Mouse (Mus musculus) cerebellum, adult (tissue): ENCODE results near the gene Tnfaip2.
A peak's percentile ranks its signal among the peaks of the same experiment; 100 is the strongest.

ENCODE experiments used
- ATAC-seq: cut with Nextera tagmentation; 2 replicates; pipeline ENCODE4 v1.9.2; 2017; ENCODE audit warnings: mild to moderate bottlenecking, moderate library complexity, mixed read lengths; ENCODE audit not compliant: insufficient number of reproducible peaks, low FRiP score, low TSS enrichment

Tnfaip2 gene

GRCm38 (mm10) chr12:111442309-111443010 is at the start of gene Tnfaip2:
TSS of gene Tnfaip2 (plus strand) at chr12:111442469.
- ATAC-seq = no peak

GRCm38 (mm10) chr12:111394008-111394407 is 48.3 kb upstream of the Tnfaip2 start:
- no peak for ATAC-seq

GRCm38 (mm10) chr12:111396997-111397396 is 45.3 kb upstream of the Tnfaip2 start:
- ATAC-seq = no peak

GRCm38 (mm10) chr12:111401454-111402184 is 40.6 kb upstream of the Tnfaip2 start:
- ATAC-seq = peak; percentile 80

GRCm38 (mm10) chr12:111404880-111405279 is 37.4 kb upstream of the Tnfaip2 start:
- no peak for ATAC-seq

- no peak for ATAC-seq
Observed at GRCm38 (mm10) chr12:111406622-111407021, 35.6 kb upstream of the Tnfaip2 start, which contains the start of gene Lbhd2. TSS of gene Lbhd2 (plus strand) at chr12:111406809.

- no peak for ATAC-seq
Observed at GRCm38 (mm10) chr12:111409583-111409982, 32.7 kb upstream of the Tnfaip2 start.

GRCm38 (mm10) chr12:111411631-111412355 is 30.5 kb upstream of the Tnfaip2 start:
- no peak for ATAC-seq

GRCm38 (mm10) chr12:111412581-111413284 is 29.5 kb upstream of the Tnfaip2 start:
- no peak for ATAC-seq

- ATAC-seq = peak; percentile 86
Observed at GRCm38 (mm10) chr12:111413300-111413699, 29.0 kb upstream of the Tnfaip2 start.

- ATAC-seq = no peak
Observed at GRCm38 (mm10) chr12:111416921-111417779, 25.1 kb upstream of the Tnfaip2 start, which contains the start of gene Exoc3l4. TSS of gene Exoc3l4 (plus strand) at chr12:111417017.

GRCm38 (mm10) chr12:111419918-111420317 is 22.4 kb upstream of the Tnfaip2 start:
- no peak for ATAC-seq

- ATAC-seq = no peak
Observed at GRCm38 (mm10) chr12:111420946-111421709, 21.1 kb upstream of the Tnfaip2 start.

- ATAC-seq = no peak
Observed at GRCm38 (mm10) chr12:111422852-111423251, 19.4 kb upstream of the Tnfaip2 start.

GRCm38 (mm10) chr12:111423570-111424129 is 18.6 kb upstream of the Tnfaip2 start:
- no peak for ATAC-seq

- ATAC-seq = no peak
Observed at GRCm38 (mm10) chr12:111424547-111424946, 17.7 kb upstream of the Tnfaip2 start.

- no peak for ATAC-seq
Observed at GRCm38 (mm10) chr12:111425258-111425657, 17.0 kb upstream of the Tnfaip2 start.

- peak; percentile 77 for ATAC-seq
Observed at GRCm38 (mm10) chr12:111425789-111426460, 16.3 kb upstream of the Tnfaip2 start.
